13 mouse cellular contexts compared by ENCODE assay signal in the genomic region with DNA sequence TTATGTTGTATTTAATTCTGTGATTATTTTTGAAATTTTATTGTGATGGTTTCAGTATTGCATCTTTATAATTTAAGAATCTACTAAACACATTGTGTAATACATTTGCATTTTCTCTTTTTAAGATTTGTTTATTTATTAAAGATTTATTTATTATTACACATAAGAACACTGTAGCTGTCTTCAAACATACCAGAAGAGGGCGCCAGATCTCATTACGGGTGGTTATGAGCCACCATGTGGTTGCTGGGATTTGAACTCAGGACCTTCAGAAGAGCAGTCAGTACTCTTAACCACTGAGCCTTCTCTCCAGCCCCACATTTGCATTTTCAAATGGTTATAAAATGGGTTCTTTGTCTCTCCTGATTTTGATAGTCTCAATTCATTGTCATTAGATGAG. TPM values are rescaled to one million over a fixed set of nuclear protein-coding genes. Genes with fewer than 3 reads are reported as not detected.
DNase-seq lines count a peak whose midpoint lies in the region; ATAC-seq and TF ChIP-seq lines count a peak whose summit lies in the region.
"Had no signal": no experiment of that assay in that cellular context is flagged by ENCODE, and none has a peak within 500 bp of the region (broad histone marks: within the 10 kb centered on the region; RNA-seq: fewer than 3 reads in every experiment).

No protein-coding gene starts in this region.

- TF ChIP-seq EP300 in liver, embryonic 14.5 days (IDR thresholded peaks at IDR 0.05; ENCODE audit: low read depth): no peak

- no peaks in the 10 kb centered on the region for H3K36me3 ChIP-seq in embryonic facial prominence, embryonic 11.5 days (replicated peaks; ENCODE audit: control insufficient read depth, insufficient read depth, low read depth, low read length)
- 0 out of 2 replicates have a peak, but pooled peaks cover 5% of the 10 kb centered on the region for H3K36me3 ChIP-seq in embryonic facial prominence, embryonic 10.5 days (replicated peaks)
- no peaks in the 10 kb centered on the region for H3K36me3 ChIP-seq in liver, embryonic 14.5 days (replicated peaks; ENCODE audit: control insufficient read depth, insufficient read depth, low read depth)
- H3K36me3 ChIP-seq in myocyte (ENCODE audit: control insufficient read depth, insufficient read depth): no peaks in the 10 kb centered on the region
- H3K36me3 ChIP-seq: midbrain, embryonic 12.5 days had no signal

- ATAC-seq in embryonic facial prominence, embryonic 11.5 days (replicated peaks; ENCODE audit: insufficient number of reproducible peaks, low FRiP score, low TSS enrichment, low read depth): no peak
- no peak for ATAC-seq in liver, embryonic 14.5 days (ENCODE audit: insufficient read depth)
- ATAC-seq in activated CD4-positive, CD25-positive, alpha-beta regulatory T cell, adult 4 months: no peak

- DNase-seq in embryonic facial prominence, embryonic 11.5 days (ENCODE audit: low spot score): peak; percentile 36
- no peak for DNase-seq in embryonic facial prominence, embryonic 10.5 days (ENCODE audit: low spot score)
- DNase-seq in liver, embryonic 14.5 days (ENCODE audit: low read depth in 3 of 3, low spot score in 3 of 3): peak; percentile 34 to 42 (median 36)
- DNase-seq in liver: no peak
- DNase-seq in ZHBTc4 (ENCODE audit: low read depth, low spot score): peak; percentile 41
- DNase-seq in spleen, adult 18-20 months: no peak
- DNase-seq: heart, postnatal 14 days; right cerebral cortex, postnatal 25 days had no signal

- no peak overlapping the region for H3K9ac ChIP-seq in embryonic facial prominence, embryonic 11.5 days (replicated peaks; ENCODE audit: low read length)
- no peak overlapping the region for H3K9ac ChIP-seq in liver, embryonic 14.5 days (replicated peaks)
- H3K9ac ChIP-seq: midbrain, embryonic 12.5 days had no signal

- H3ac ChIP-seq in myocyte (ENCODE audit: control insufficient read depth, insufficient read length): no peak overlapping the region

- no peaks in the 10 kb centered on the region for H3K27me3 ChIP-seq in embryonic facial prominence, embryonic 11.5 days (ENCODE audit: control insufficient read depth, insufficient read depth, low read length)
- no peaks in the 10 kb centered on the region for H3K27me3 ChIP-seq in embryonic facial prominence, embryonic 10.5 days (replicated peaks; ENCODE audit: low read depth, poor library complexity, severe bottlenecking)
- no peaks in the 10 kb centered on the region for H3K27me3 ChIP-seq in liver, embryonic 14.5 days (ENCODE audit: control insufficient read depth, insufficient read depth, low read length)
- no peaks in the 10 kb centered on the region for H3K27me3 ChIP-seq in myocyte (ENCODE audit: control insufficient read depth, insufficient read depth, insufficient read length)
- H3K27me3 ChIP-seq: midbrain, embryonic 12.5 days had no signal

- TF ChIP-seq CTCF in liver, embryonic 14.5 days (IDR thresholded peaks at IDR 0.05; ENCODE audit: low read depth): peak; percentile 57

- no peaks in the 10 kb centered on the region for H3K4me1 ChIP-seq in embryonic facial prominence, embryonic 11.5 days (ENCODE audit: control insufficient read depth, insufficient read depth, low read length)
- peaks cover 16% of the 10 kb centered on the region for H3K4me1 ChIP-seq in embryonic facial prominence, embryonic 10.5 days
- peaks cover 0 to 8% of the 10 kb centered on the region in 2 experiments; a peak in 3 of 4 replicates for H3K4me1 ChIP-seq in liver, embryonic 14.5 days (replicated peaks; ENCODE audit: control insufficient read depth in 2 of 2, insufficient read depth in 2 of 2, low read length in 1 of 2)

- H3K4me3 ChIP-seq in embryonic facial prominence, embryonic 11.5 days (ENCODE audit: low read depth, low read length): no peak overlapping the region
- H3K4me3 ChIP-seq in embryonic facial prominence, embryonic 10.5 days: no peak overlapping the region; the same call in 1 of the 2 replicates
- H3K4me3 ChIP-seq in liver, embryonic 14.5 days (ENCODE audit: insufficient read depth in 1 of 2, low read depth in 2 of 2, low read length in 2 of 2): no peak overlapping the region; a peak in 1 of 4 replicates
- H3K4me3 ChIP-seq in myocyte: peak overlapping the region; percentile 82

- no peaks in the 10 kb centered on the region for H3K9me3 ChIP-seq in embryonic facial prominence, embryonic 11.5 days (replicated peaks; ENCODE audit: control insufficient read depth, low read length)
- H3K9me3 ChIP-seq in embryonic facial prominence, embryonic 10.5 days: no peaks in the 10 kb centered on the region
- no peaks in the 10 kb centered on the region for H3K9me3 ChIP-seq in liver, embryonic 14.5 days (ENCODE audit: control insufficient read depth, low read length)
- H3K9me3 ChIP-seq: G1E; midbrain, embryonic 12.5 days had no signal

- H3K79me2 ChIP-seq in myocyte (ENCODE audit: control insufficient read depth, insufficient read depth): peaks cover 88% of the 10 kb centered on the region

- no peak overlapping the region for H3K27ac ChIP-seq in embryonic facial prominence, embryonic 11.5 days (replicated peaks; ENCODE audit: low read depth, low read length)
- H3K27ac ChIP-seq in embryonic facial prominence, embryonic 10.5 days (replicated peaks): no peak overlapping the region
- no peak overlapping the region for H3K27ac ChIP-seq in liver, embryonic 14.5 days
- H3K27ac ChIP-seq: midbrain, embryonic 12.5 days had no signal

- WGBS in embryonic facial prominence, embryonic 11.5 days: 66% methylated on average over 2 of the region's 2 CpGs
- 69% methylated on average over 2 of the region's 2 CpGs for WGBS in embryonic facial prominence, embryonic 10.5 days
- WGBS in liver, embryonic 14.5 days (ENCODE audit: insufficient replicate concordance): 51% methylated on average over 2 of the region's 2 CpGs

- no peak for TF ChIP-seq POLR2A in myocyte (IDR thresholded peaks at IDR 0.05; ENCODE audit: insufficient read length, low read depth)

- no peak overlapping the region for H3K4me2 ChIP-seq in embryonic facial prominence, embryonic 11.5 days (ENCODE audit: low read depth, low read length)
- peak overlapping the region; percentile 69 for H3K4me2 ChIP-seq in liver, embryonic 14.5 days (ENCODE audit: low read depth)
- no peak overlapping the region for H3K4me2 ChIP-seq in myocyte (ENCODE audit: low read depth)

TF ChIP-seq in myocyte, 11 proteins besides CTCF, POLR2A, EP300 and RAD21:
- TF ChIP-seq MAX (IDR thresholded peaks at IDR 0.05; ENCODE audit: low read depth) (no peak), POLR2AphosphoS2 (IDR thresholded peaks at IDR 0.05; ENCODE audit: insufficient read length, low read depth) (no peak), TCF12 (IDR thresholded peaks at IDR 0.05; ENCODE audit: insufficient read depth, poor library complexity, severe bottlenecking) (no peak), MYOG (IDR thresholded peaks at IDR 0.05; ENCODE audit: control insufficient read depth in 1 of 3, insufficient read depth in 1 of 3, insufficient read length in 2 of 3, low read depth in 2 of 3) (no peak), USF1 (IDR thresholded peaks at IDR 0.05; ENCODE audit: low read depth) (no peak), TCF3 (IDR thresholded peaks at IDR 0.05; ENCODE audit: insufficient read length, low read depth) (no peak), SRF (IDR thresholded peaks at IDR 0.05; ENCODE audit: control insufficient read depth, insufficient read length, low read depth) (no peak), REST (IDR thresholded peaks at IDR 0.05; ENCODE audit: insufficient read depth, insufficient read length) (no peak), MYOD1 (IDR thresholded peaks at IDR 0.05; ENCODE audit: control insufficient read depth in 1 of 3, insufficient read length in 2 of 3, low read depth in 2 of 3) (no peak), CEBPB (IDR thresholded peaks at IDR 0.05; ENCODE audit: insufficient read depth, poor library complexity, severe bottlenecking) (no peak), E2F4 (IDR thresholded peaks at IDR 0.05; ENCODE audit: insufficient read depth) (no peak)

RNA-seq across cellular contexts. Expression of gene Col4a3bp, which starts 2.1 kb away (rescaled TPM):
- 6.9 and 7.6 TPM in 2 replicates for polyA plus RNA-seq in embryonic facial prominence, embryonic 11.5 days (2014; fragmentation: Nextera tagmentation; extraction: Ambion mirVana)
- 6.8 and 7.3 TPM in 2 replicates for polyA plus RNA-seq in embryonic facial prominence, embryonic 10.5 days (2016; fragmentation: Nextera tagmentation; extraction: Ambion mirVana)
- 4.0 and 5.7 TPM in 2 replicates for polyA plus RNA-seq in liver, embryonic 14.5 days (2012; rRNA removed)
- 3.3 and 4.5 TPM in 2 replicates for polyA plus RNA-seq in liver, embryonic 14.5 days (2014; fragmentation: Nextera tagmentation; extraction: Ambion mirVana)
- 18.3 TPM for polyA plus RNA-seq in myocyte (2012; fragmentation: generic; extraction: Trizol)
- 1 to 10 TPM; 5.6 to 8.7 TPM for polyA plus RNA-seq in activated CD4-positive, CD25-positive, alpha-beta regulatory T cell, adult 4 months (2017; shearing (Covaris generic))

RNA-seq across cellular contexts. Expression of gene Polk, which starts 2.1 kb away (rescaled TPM):
- polyA plus RNA-seq in embryonic facial prominence, embryonic 11.5 days (2014; fragmentation: Nextera tagmentation; extraction: Ambion mirVana): 7.5 and 9.1 TPM in 2 replicates
- polyA plus RNA-seq in embryonic facial prominence, embryonic 10.5 days (2016; fragmentation: Nextera tagmentation; extraction: Ambion mirVana): 9.5 and 9.9 TPM in 2 replicates
- 1.6 and 2.7 TPM in 2 replicates for polyA plus RNA-seq in liver, embryonic 14.5 days (2012; rRNA removed)
- 3.3 and 3.5 TPM in 2 replicates for polyA plus RNA-seq in liver, embryonic 14.5 days (2014; fragmentation: Nextera tagmentation; extraction: Ambion mirVana)
- polyA plus RNA-seq in myocyte (2012; fragmentation: generic; extraction: Trizol): 2.9 TPM
- polyA plus RNA-seq in activated CD4-positive, CD25-positive, alpha-beta regulatory T cell, adult 4 months (2017; shearing (Covaris generic)): 10 to 100 TPM; 23.3 to 28.0 TPM

RNA-seq across cellular contexts. Expression of gene Gm17622, which starts 54.0 kb away (rescaled TPM):
- not detected in 2 replicates for polyA plus RNA-seq in embryonic facial prominence, embryonic 11.5 days (2014; fragmentation: Nextera tagmentation; extraction: Ambion mirVana)
- polyA plus RNA-seq in embryonic facial prominence, embryonic 10.5 days (2016; fragmentation: Nextera tagmentation; extraction: Ambion mirVana): not detected in 2 replicates
- polyA plus RNA-seq in liver, embryonic 14.5 days (2012; rRNA removed): not detected in 2 replicates
- polyA plus RNA-seq in liver, embryonic 14.5 days (2014; fragmentation: Nextera tagmentation; extraction: Ambion mirVana): not detected in 2 replicates
- not detected for polyA plus RNA-seq in myocyte (2012; fragmentation: generic; extraction: Trizol)
- not detected for polyA plus RNA-seq in activated CD4-positive, CD25-positive, alpha-beta regulatory T cell, adult 4 months (2017; shearing (Covaris generic))
- polyA plus RNA-seq: G1E; midbrain, embryonic 12.5 days; urinary bladder, adult 2 months had no signal

Comparison
In these comparisons a context has a peak if more than half of its experiments do, and no peak if none do; other contexts are left out.
1. DNase-seq: peak in embryonic facial prominence, embryonic 11.5 days (single experiment), liver, embryonic 14.5 days (3 of 3) and ZHBTc4 (single experiment); none in embryonic facial prominence, embryonic 10.5 days (single experiment), liver (single experiment) and spleen, adult 18-20 months (0 of 2).